Mouse (Mus musculus) testis, adult 10 weeks (tissue): ENCODE measurements around the gene Krtap6-2. TPM values are rescaled to one million over a fixed set of nuclear protein-coding genes. Genes with fewer than 3 reads are reported as not detected.

Experiments used
- polyA plus RNA-seq: library from polyadenylated mRNA; stranded (reverse); fragments of 350-450 nt; fragmentation: Illumina TruSeq; extraction: RNeasy Lipid Tissue Mini Kit (QIAGEN cat#74804); gene quantifications from one replicate; pipeline ENCODE4 v1.2.3, GENCODE M21; 2014; ENCODE audit warnings: low read depth, low replicate concordance

Krtap6-2 gene
- polyA plus RNA-seq, result not detected

GRCm38 (mm10) chr16:89420011-89420410, at the start of gene Krtap6-2:
Krtap6-2 (minus strand) TSS chr16:89420111.

DNA sequence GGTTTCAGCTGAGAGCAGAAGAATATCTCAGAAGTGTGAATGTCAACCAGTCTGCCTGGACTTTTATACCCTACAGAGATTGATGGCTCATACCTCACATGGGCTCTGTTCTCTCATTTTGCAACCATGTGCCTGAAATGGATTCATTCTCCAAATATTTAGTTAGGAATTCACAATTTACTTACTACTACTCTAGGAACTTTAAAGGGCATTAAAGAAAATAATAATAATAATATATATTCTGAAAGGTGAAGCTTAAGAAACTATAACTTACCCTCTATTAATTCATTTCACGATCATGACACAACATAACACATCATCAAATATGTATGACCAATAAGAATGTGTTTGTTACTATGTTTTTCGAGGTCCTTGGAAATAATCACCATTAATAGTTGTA, 16.1 kb downstream of the Krtap6-2 start, which contains the start of gene Krtap21-1:
Gene Krtap21-1 (minus strand): TSS at position 101 of the 400 bp plus-strand sequence.

Other genes with a start within 250 kb of the Krtap6-2 start
- gene 1110057P08Rik, start 245.4 kb downstream of the Krtap6-2 start, polyA plus RNA-seq, result not detected
- not detected for gene Krtap20-2, start 214.2 kb downstream of the Krtap6-2 start, polyA plus RNA-seq
- not detected for gene Krtap21-1, start 16.2 kb downstream of the Krtap6-2 start, polyA plus RNA-seq
- not detected for gene Krtap8-1, start 67.8 kb upstream of the Krtap6-2 start, polyA plus RNA-seq
- gene Krtap7-1, start 88.2 kb upstream of the Krtap6-2 start, polyA plus RNA-seq, result not detected
- gene Krtap11-1, start 151.1 kb upstream of the Krtap6-2 start, polyA plus RNA-seq, result not detected